Mouse (Mus musculus) MEL (cell line): ENCODE measurements around the gene Vps11. TPM values are rescaled to one million over a fixed set of nuclear protein-coding genes. Genes with fewer than 3 reads are reported as not detected.
"Not testable (repeated sequence)": the region's sequence is repeated elsewhere in the genome, so short reads cannot be mapped to it uniquely, and the experiment has no call there.

Experiments
- DNase-seq: peaks from one replicate; pipeline ENCODE4 v3.0.0; 2011; ENCODE audit warnings: low read depth, low spot score
- H3K27ac ChIP-seq: 2 replicates; pipeline ENCODE4 v1.5.1; 2012; ENCODE audit warnings: low read depth, mild to moderate bottlenecking, control low read depth, low read length, moderate library complexity; ENCODE audit not compliant: control insufficient read depth
- H3K27me3 ChIP-seq, 2 experiments: fragments of 150-350 bp in 1 of 2; sonication (generic) in 1 of 2; 2 replicates each; pipeline ENCODE4 v1.6.1; 2012; ENCODE audit warnings: low read length in 2 of 2, mild to moderate bottlenecking in 2 of 2, improper control_type of control experiment in 1 of 2, moderate library complexity in 1 of 2; ENCODE audit not compliant: insufficient read depth in 2 of 2, control insufficient read depth in 1 of 2
- H3K36me3 ChIP-seq, 2 experiments: 2 replicates each; pipeline ENCODE4 v1.6.1; 2012 to 2014; ENCODE audit warnings: low read length in 2 of 2, improper control_type of control experiment in 1 of 2, inconsistent platforms in 1 of 2, mild to moderate bottlenecking in 1 of 2; ENCODE audit not compliant: insufficient read depth in 2 of 2, control insufficient read depth in 1 of 2
- H3K4me1 ChIP-seq, 2 experiments: fragments of 150-350 bp in 1 of 2; sonication (generic) in 1 of 2; 2 replicates each; pipeline ENCODE4 v1.6.1; 2012; ENCODE audit warnings: low read length in 2 of 2, improper control_type of control experiment in 1 of 2, mild to moderate bottlenecking in 1 of 2; ENCODE audit not compliant: insufficient read depth in 2 of 2, control insufficient read depth in 1 of 2
- H3K4me3 ChIP-seq, 2 experiments: fragments of 150-350 bp in 1 of 2; sonication (generic) in 1 of 2; 2 replicates each; pipeline ENCODE4 v1.5.1; 2012; ENCODE audit warnings: low read depth in 2 of 2, low read length in 2 of 2, mild to moderate bottlenecking in 2 of 2, moderate library complexity in 2 of 2, control low read depth in 1 of 2, improper control_type of control experiment in 1 of 2; ENCODE audit not compliant: control insufficient read depth in 1 of 2, insufficient read depth in 1 of 2
- H3K79me2 ChIP-seq: 2 replicates; pipeline ENCODE4 v1.6.1; 2012; ENCODE audit warnings: mild to moderate bottlenecking, low read length, moderate library complexity; ENCODE audit not compliant: control insufficient read depth, poor library complexity, insufficient read depth
- H3K9ac ChIP-seq: 2 replicates; pipeline ENCODE4 v1.6.1; 2012; ENCODE audit warnings: low read depth, mild to moderate bottlenecking, control low read depth, low read length, moderate library complexity; ENCODE audit not compliant: control insufficient read depth, poor library complexity, severe bottlenecking
- H3K9me3 ChIP-seq: fragments of 150-350 bp; sonication (generic); replicated peaks from 2 replicates; pipeline ENCODE4 v1.6.1; 2012; ENCODE audit warnings: mild to moderate bottlenecking, low read length, improper control_type of control experiment, moderate library complexity; ENCODE audit not compliant: insufficient read depth
- BHLHE40 ChIP-seq: IDR thresholded peaks from 2 replicates; pipeline ENCODE4 v1.6.1; 2012; ENCODE audit warnings: low read depth, mild to moderate bottlenecking, inconsistent platforms, low read length, improper control_type of control experiment, borderline replicate concordance
- CHD1 ChIP-seq: IDR thresholded peaks from 2 replicates; pipeline ENCODE4 v1.6.1; 2012; ENCODE audit warnings: low read depth, mild to moderate bottlenecking, inconsistent platforms, low read length, improper control_type of control experiment
- E2F4 ChIP-seq: IDR thresholded peaks from 2 replicates; pipeline ENCODE4 v1.6.1; 2011; ENCODE audit warnings: low read depth, low read length, improper control_type of control experiment, borderline replicate concordance
- ELF1 ChIP-seq: IDR thresholded peaks from 2 replicates; pipeline ENCODE4 v1.6.1; 2014; ENCODE audit warnings: low read depth, mild to moderate bottlenecking, inconsistent platforms, low read length, improper control_type of control experiment, moderate library complexity
- HCFC1 ChIP-seq: IDR thresholded peaks from 2 replicates; pipeline ENCODE4 v1.6.1; 2012; ENCODE audit warnings: low read depth, mild to moderate bottlenecking, inconsistent platforms, low read length, improper control_type of control experiment, moderate library complexity
- KAT2A ChIP-seq: conservative IDR thresholded peaks from 2 replicates; pipeline ENCODE4 v1.6.1; 2012; ENCODE audit warnings: low read depth, low read length, improper control_type of control experiment, inconsistent platforms
- MAFK ChIP-seq: IDR thresholded peaks from 2 replicates; pipeline ENCODE4 v1.6.1; 2011; ENCODE audit warnings: low read depth, mild to moderate bottlenecking, low read length, improper control_type of control experiment, borderline replicate concordance
- MEF2A ChIP-seq: IDR thresholded peaks from 2 replicates; pipeline ENCODE4 v1.6.1; 2014; ENCODE audit warnings: low read depth, mild to moderate bottlenecking, inconsistent platforms, low read length, improper control_type of control experiment; ENCODE audit not compliant: poor library complexity, insufficient replicate concordance, severe bottlenecking; ENCODE audit errors: extremely low read depth
- MYB ChIP-seq: IDR thresholded peaks from 2 replicates; pipeline ENCODE4 v1.6.1; 2011; ENCODE audit warnings: mild to moderate bottlenecking, low read depth, low read length, improper control_type of control experiment
- NRF1 ChIP-seq: IDR thresholded peaks from 2 replicates; pipeline ENCODE4 v1.6.1; 2014; ENCODE audit warnings: low read depth, mild to moderate bottlenecking, inconsistent platforms, low read length, improper control_type of control experiment, moderate library complexity; ENCODE audit not compliant: poor library complexity, insufficient read depth, severe bottlenecking
- RCOR1 ChIP-seq: IDR thresholded peaks from 2 replicates; pipeline ENCODE4 v1.6.1; 2012; ENCODE audit warnings: low read depth, mild to moderate bottlenecking, inconsistent platforms, low read length, improper control_type of control experiment
- SIN3A ChIP-seq: IDR thresholded peaks from 2 replicates; pipeline ENCODE4 v1.6.1; 2012; ENCODE audit warnings: low read length, improper control_type of control experiment, inconsistent platforms
- TBP ChIP-seq: IDR thresholded peaks from 2 replicates; pipeline ENCODE4 v1.8.0; 2011; ENCODE audit warnings: low read depth, low read length, improper control_type of control experiment
- TCF12 ChIP-seq: IDR thresholded peaks from 2 replicates; pipeline ENCODE4 v1.6.1; 2014; ENCODE audit warnings: low read depth, mild to moderate bottlenecking, inconsistent platforms, low read length, improper control_type of control experiment, moderate library complexity
- USF1 ChIP-seq: IDR thresholded peaks from 2 replicates; pipeline ENCODE4 v1.6.1; 2014; ENCODE audit warnings: low read depth, mild to moderate bottlenecking, inconsistent platforms, low read length, improper control_type of control experiment, moderate library complexity
- USF2 ChIP-seq, 2 experiments: IDR thresholded peaks; 2 replicates each; pipeline ENCODE4 v1.6.1; 2011 to 2012; ENCODE audit warnings: improper control_type of control experiment in 2 of 2, low read length in 2 of 2, borderline replicate concordance in 1 of 2, inconsistent platforms in 1 of 2, low read depth in 1 of 2, mild to moderate bottlenecking in 1 of 2; ENCODE audit not compliant: insufficient read depth in 1 of 2
- polyA plus RNA-seq, 2 experiments: library from polyadenylated mRNA; stranded (reverse) in 1 of 2; unstranded in 1 of 2; fragments of >175 nt in 1 of 2; fragments of >200 nt in 1 of 2; gene quantifications; 2 replicates each; pipeline versions ENCODE4 v1.2.1 to v1.2.4; 2012; ENCODE audit warnings: low replicate concordance in 2 of 2, low read depth in 1 of 2; ENCODE audit not compliant: insufficient read length in 2 of 2, insufficient read depth in 1 of 2, missing spikeins in 1 of 2
- total RNA-seq: library from RNA; depleted of rRNA; stranded (reverse); fragments of 300-350 nt; gene quantifications from 2 replicates; pipeline ENCODE4 v1.2.3, GENCODE M21; 2012

Vps11 gene
- total and polyA plus RNA-seq, 3 experiments, result 18.6 to 27.1 TPM; not detected in 1

DNA sequence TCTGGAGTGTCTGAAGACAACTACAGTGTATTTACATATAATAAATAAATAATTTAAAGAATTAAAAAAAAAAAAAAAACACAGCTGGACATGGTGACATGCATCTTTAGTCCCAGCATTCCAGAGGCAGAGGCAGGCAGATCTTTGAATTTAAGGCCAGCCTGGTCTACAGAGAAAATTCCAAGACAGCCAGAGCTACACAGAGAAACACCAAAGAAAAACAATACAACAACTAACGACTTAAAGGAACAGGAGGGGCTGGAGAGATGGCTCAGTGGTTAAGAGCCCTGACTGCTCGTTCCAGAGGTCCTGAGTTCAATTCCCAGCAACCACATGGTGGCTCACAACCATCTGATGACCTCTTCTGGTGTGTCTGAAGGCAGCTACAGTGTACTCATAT lies 15.9 kb upstream of the Vps11 start:
- H3K4me1 ChIP-seq, H3K9me3 ChIP-seq, DNase-seq, H3K27me3 ChIP-seq, H3K27ac ChIP-seq, H3K9ac ChIP-seq, H3K4me3 ChIP-seq, H3K36me3 ChIP-seq: not testable (repeated sequence)
- peaks cover 26% of the 10 kb centered on the region for H3K79me2 ChIP-seq
- TF ChIP-seq TBP, result peak; percentile 77

DNA sequence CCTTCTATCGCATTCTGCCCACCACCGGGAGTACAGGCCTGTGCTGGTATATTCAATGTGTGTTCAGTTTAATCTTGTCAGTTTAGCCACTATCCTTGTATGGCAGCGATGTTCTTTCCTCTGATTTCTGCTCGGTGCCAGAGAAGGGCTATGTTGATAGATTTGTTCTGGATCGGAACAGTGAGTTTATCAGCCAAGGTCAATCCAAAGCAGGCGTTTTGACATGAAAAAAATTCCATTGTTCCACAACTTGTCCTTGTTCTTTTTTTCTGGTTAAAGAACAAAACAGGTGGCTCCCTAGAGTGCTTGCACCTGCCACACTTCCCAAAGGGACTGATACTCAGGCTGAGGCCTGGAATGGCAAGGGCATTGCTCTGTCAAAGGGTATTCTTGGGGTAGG lies 14.7 kb upstream of the Vps11 start:
- peaks cover 3 to 10% of the 10 kb centered on the region in 2 experiments; a peak in 3 of 4 replicates for H3K36me3 ChIP-seq
- H3K4me3 ChIP-seq, result no peak overlapping the region
- no peaks in the 10 kb centered on the region for H3K27me3 ChIP-seq
- no peak overlapping the region for H3K27ac ChIP-seq
- DNase-seq, result no peak
- H3K79me2 ChIP-seq, result peaks cover 20% of the 10 kb centered on the region
- H3K9ac ChIP-seq, result no peak overlapping the region
- no peaks in the 10 kb centered on the region for H3K9me3 ChIP-seq
- no peak for TF ChIP-seq NRF1
- no peak for TF ChIP-seq SIN3A
- TF ChIP-seq BHLHE40, result no peak
- H3K4me1 ChIP-seq, result peaks cover 0 to 9% of the 10 kb centered on the region in 2 experiments; a peak in 3 of 4 replicates

DNA sequence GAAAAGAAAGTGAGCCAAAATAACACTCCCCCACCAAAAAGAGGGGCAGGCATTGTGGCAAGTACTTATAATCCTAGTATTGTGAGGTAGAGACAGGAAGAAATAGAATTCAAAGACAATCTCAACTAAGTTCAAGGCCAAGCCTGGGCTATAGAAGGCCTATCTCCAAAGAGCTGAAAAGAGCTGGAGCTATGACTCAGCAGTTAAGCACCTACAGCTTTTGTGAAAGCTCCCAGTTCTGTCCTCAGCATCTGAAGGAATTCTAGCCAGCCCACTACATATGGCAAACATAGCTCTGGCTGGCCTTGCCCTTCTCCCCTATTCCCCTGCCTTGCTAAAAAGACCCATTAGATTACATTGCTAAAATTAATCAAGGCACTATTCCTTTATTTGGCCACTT lies 11.9 kb upstream of the Vps11 start:
- H3K4me1 ChIP-seq, result peaks cover 0 to 4% of the 10 kb centered on the region in 2 experiments; a peak in 1 of 4 replicates
- H3K9me3 ChIP-seq, result no peaks in the 10 kb centered on the region
- no peak overlapping the region for H3K4me3 ChIP-seq
- DNase-seq, result no peak
- no peak overlapping the region for H3K27ac ChIP-seq
- H3K27me3 ChIP-seq, result no peaks in the 10 kb centered on the region
- TF ChIP-seq ELF1 (no peak), BHLHE40 (no peak), SIN3A (no peak), E2F4 (no peak), RCOR1 (no peak), MAFK (no peak), KAT2A (no peak), TCF12 (no peak), CHD1 (no peak), MEF2A (no peak), HCFC1 (no peak), MYB (no peak), USF1 (no peak), USF2 (IDR thresholded peaks at IDR 0.05; ENCODE audit: borderline replicate concordance in 1 of 2, insufficient read depth in 1 of 2, low read depth in 1 of 2, low read length in 2 of 2) (no peak)
- H3K36me3 ChIP-seq, result peaks cover 0 to 4% of the 10 kb centered on the region in 2 experiments; a peak in 2 of 4 replicates
- H3K9ac ChIP-seq, result no peak overlapping the region
- peaks cover 1% of the 10 kb centered on the region; the same call in 1 of the 2 replicates for H3K79me2 ChIP-seq
